ENCODE assay signal across 8 mouse cellular contexts in the genomic region with DNA sequence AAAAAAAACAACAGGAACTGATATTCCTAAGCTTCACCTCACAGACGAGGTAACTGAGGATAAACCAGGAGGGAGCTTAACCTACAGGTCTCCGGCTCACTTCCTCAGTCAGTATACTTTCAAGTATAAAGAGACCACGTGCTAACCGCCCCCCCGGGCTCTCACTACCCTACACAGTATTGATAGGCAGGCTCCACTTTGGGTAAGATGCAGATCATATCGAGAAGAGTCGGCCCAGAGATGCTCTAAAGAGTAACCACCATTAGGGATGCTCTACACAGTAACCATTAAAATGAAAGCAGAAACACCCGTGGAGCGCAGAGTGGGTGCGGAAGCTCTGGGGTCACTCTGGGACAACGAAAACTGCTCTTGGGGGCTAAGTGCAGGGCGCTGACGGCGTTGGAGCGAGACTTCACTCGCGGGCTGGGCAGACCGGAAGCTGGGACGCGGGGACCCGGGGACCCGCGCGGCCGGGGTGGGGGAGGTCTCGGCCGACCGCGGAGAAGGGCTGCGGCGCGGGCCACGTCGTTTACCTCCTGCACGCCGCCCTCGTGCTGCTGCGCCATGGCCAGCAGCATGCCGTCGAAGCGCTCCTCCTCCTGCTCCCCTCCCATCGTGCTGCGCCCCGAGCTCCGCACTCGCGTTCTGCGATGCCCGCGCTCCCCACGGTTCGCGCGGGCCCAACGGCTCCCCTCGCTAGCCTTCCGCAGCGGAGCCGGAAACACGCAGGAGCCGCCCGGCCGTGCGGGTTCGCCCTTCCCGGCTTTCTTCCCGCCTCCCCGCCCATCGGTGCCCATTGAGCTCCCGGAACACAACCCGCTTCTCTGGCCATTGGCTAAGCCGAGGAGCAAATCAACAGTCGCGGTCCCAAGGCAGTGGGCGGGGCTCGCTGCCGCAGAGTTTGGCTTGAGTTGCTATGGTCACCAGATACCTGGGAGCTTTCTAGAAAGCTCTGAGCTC. TPM values are rescaled to one million over a fixed set of nuclear protein-coding genes. Genes with fewer than 3 reads are reported as not detected.
A peak's percentile ranks its signal among the peaks of the same experiment; 100 is the strongest.
DNase-seq lines count a peak whose midpoint lies in the region; ATAC-seq lines count a peak whose summit lies in the region.

Gene Nudc (minus strand): TSS at position 725 of the 960 bp plus-strand sequence.

- DNase-seq in adrenal gland, adult (ENCODE audit: inconsistent age in 2 of 2, low spot score in 1 of 2): peak; percentile 97 to 98
- DNase-seq in embryo, embryonic 10.5 days (ENCODE audit: low spot score): peak; percentile 99
- peak; percentile 96 for DNase-seq in gastrocnemius, postnatal 14 days
- DNase-seq in left cerebral cortex, postnatal 10 days (ENCODE audit: extremely low spot score in 1 of 2, low spot score in 2 of 2): peak; percentile 95 to 97
- DNase-seq in right cerebral cortex, postnatal 25 days: peak; percentile 96
- peak; percentile 93 to 95 for DNase-seq in urinary bladder, postnatal 4 days (ENCODE audit: low spot score in 2 of 2)

- ATAC-seq in inflammation-experienced regulatory T-cells, adult 6 months: peak; percentile 97
- peak; percentile 99 for ATAC-seq in megakaryocyte-erythroid progenitor cell, adult 5-6 weeks (replicated peaks; ENCODE audit: low FRiP score, low TSS enrichment, poor library complexity, severe bottlenecking)

- intact Hi-C loops in gastrocnemius, postnatal 14 days (cut with DNase I; ENCODE audit: low total_unique reads): no loop called here
- intact Hi-C loops in left cerebral cortex, postnatal 10 days (cut with DNase I): no loop called here

RNA-seq across cellular contexts. Expression of gene Nudc, which starts in this region (rescaled TPM):
- 10 to 100 TPM; 49.4 to 51.3 TPM for total RNA-seq in gastrocnemius, postnatal 14 days (2021)
- 10 to 100 TPM; 32.6 to 44.0 (median 40.6) TPM for polyA plus RNA-seq in inflammation-experienced regulatory T-cells, adult 6 months (2017; shearing (Covaris generic))
- 100 to 1,000 TPM; 106 to 120 TPM for total RNA-seq in left cerebral cortex, postnatal 10 days (2021)
- total RNA-seq in megakaryocyte-erythroid progenitor cell, adult 5-6 weeks (2014; fragmentation: Nextera tagmentation): 250 and 258 TPM in 2 replicates
- 271 and 301 TPM in 2 replicates for total RNA-seq in megakaryocyte-erythroid progenitor cell, adult 5-6 weeks (2017)

Comparison
In these comparisons a context has a peak if more than half of its experiments do, and no peak if none do; other contexts are left out.
1. Peak in every context shown above with its lines: DNase-seq and ATAC-seq.